Mouse (Mus musculus) stomach, embryonic 16.5 days (tissue): ENCODE measurements around the gene Ube2e2. TPM values are rescaled to one million over a fixed set of nuclear protein-coding genes. Genes with fewer than 3 reads are reported as not detected.

ENCODE experiments used
- ATAC-seq: fragments of 200-750 bp; cut with Nextera tagmentation; 2 replicates; pipeline ENCODE4 v1.8.0; 2017; ENCODE audit warnings: moderate number of reproducible peaks, moderate TSS enrichment; ENCODE audit not compliant: insufficient read depth, low FRiP score
- H3K27ac ChIP-seq: fragments of 300-500 bp; sonication (generic); 2 replicates; pipeline ENCODE4 v1.5.1; 2014; ENCODE audit warnings: low read length
- H3K27me3 ChIP-seq: fragments of 300-500 bp; sonication (generic); 2 replicates; pipeline ENCODE4 v1.6.1; 2014; ENCODE audit warnings: low read length, control low read depth, mixed read lengths; ENCODE audit not compliant: control insufficient read depth, insufficient read depth
- H3K36me3 ChIP-seq: fragments of 300-500 bp; sonication (generic); 2 replicates; pipeline ENCODE4 v1.6.1; 2014; ENCODE audit warnings: low read length; ENCODE audit not compliant: control insufficient read depth, insufficient read depth
- H3K4me1 ChIP-seq: fragments of 300-500 bp; sonication (generic); 2 replicates; pipeline ENCODE4 v1.6.1; 2014; ENCODE audit warnings: low read length, control low read depth, mixed read lengths; ENCODE audit not compliant: control insufficient read depth, insufficient read depth
- H3K4me2 ChIP-seq: fragments of 300-500 bp; sonication (generic); 2 replicates; pipeline ENCODE4 v1.6.1; 2014; ENCODE audit warnings: low read depth, low read length, mixed read lengths
- H3K4me3 ChIP-seq: fragments of 300-500 bp; sonication (generic); replicated peaks from 2 replicates; pipeline ENCODE4 v1.5.1; 2014; ENCODE audit warnings: mild to moderate bottlenecking, low read length
- H3K9ac ChIP-seq: fragments of 300-500 bp; sonication (generic); 2 replicates; pipeline ENCODE4 v1.6.1; 2014; ENCODE audit warnings: low read length
- H3K9me3 ChIP-seq: fragments of 300-500 bp; sonication (generic); replicated peaks from 2 replicates; pipeline ENCODE4 v1.6.1; 2016; ENCODE audit warnings: low read length, control low read depth; ENCODE audit not compliant: control insufficient read depth
- WGBS: fragments of 180-500 bp; shearing (Covaris S2); extraction: QIAGEN DNeasy Blood & Tissue Kit; methylation state at CpG from one replicate; pipeline ENCODE4 v1.1.7; 2014; 5-methylcytosine and 5-hydroxymethylcytosine counted together
- polyA plus RNA-seq: library from polyadenylated mRNA; unstranded; fragments of >200 nt; fragmentation: Nextera tagmentation; extraction: Ambion mirVana; gene quantifications from 2 replicates; pipeline ENCODE4 v1.2.1, GENCODE M21; 2015

Ube2e2 gene
- polyA plus RNA-seq, 1 experiment from 2014 or later, result 56.1 TPM

DNA sequence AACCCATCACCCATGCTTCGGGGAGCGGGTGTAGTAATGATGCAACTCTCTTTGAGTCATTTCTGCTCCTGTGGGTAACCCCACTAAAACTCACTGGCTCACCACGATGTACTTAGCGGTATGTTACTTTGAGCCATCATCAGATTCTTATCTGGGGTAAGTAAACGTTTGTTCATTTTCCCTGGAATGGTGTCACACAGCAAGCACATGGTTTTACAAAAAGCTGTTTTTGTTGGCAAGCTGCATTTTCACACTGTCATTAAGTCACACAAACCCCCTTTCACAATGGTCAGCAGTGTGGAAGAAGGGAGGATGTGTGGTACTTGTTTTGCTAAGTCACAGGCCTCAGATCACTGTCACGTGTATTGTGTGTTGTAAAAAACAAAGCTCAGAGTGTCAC is 73.4 kb downstream of the Ube2e2 start:
- H3K27ac ChIP-seq, result no peak overlapping the region
- H3K4me1 ChIP-seq, result no peaks in the 10 kb centered on the region
- no peak overlapping the region for H3K4me2 ChIP-seq
- H3K9ac ChIP-seq, result no peak overlapping the region
- H3K9me3 ChIP-seq, result no peaks in the 10 kb centered on the region
- no peak for ATAC-seq
- H3K27me3 ChIP-seq, result no peaks in the 10 kb centered on the region
- H3K4me3 ChIP-seq, result no peak overlapping the region
- no peaks in the 10 kb centered on the region for H3K36me3 ChIP-seq
- WGBS, result 62% methylated on average over 6 of the region's 6 CpGs

DNA sequence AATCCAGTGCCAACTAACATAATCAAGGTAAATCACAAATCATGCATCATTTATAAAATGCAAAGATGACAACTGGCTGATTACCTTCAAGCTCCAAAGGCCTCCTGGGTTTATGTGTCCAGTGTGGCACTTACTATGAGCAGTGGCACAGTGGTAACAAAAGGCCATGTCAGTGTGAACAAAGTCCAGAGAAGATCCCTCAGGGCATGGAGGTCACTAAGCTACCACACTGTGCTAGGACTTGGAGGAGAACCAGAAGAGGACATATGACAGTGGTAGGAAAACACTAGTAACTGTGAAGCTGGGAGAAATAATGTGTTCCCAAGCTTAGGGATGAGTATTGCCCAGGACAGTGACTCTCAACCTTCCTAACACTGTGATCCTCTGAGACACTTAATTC is 97.2 kb downstream of the Ube2e2 start:
- no peak overlapping the region for H3K27ac ChIP-seq
- no peak overlapping the region for H3K9ac ChIP-seq
- no peaks in the 10 kb centered on the region for H3K4me1 ChIP-seq
- H3K4me2 ChIP-seq, result no peak overlapping the region
- no peaks in the 10 kb centered on the region for H3K9me3 ChIP-seq
- no peaks in the 10 kb centered on the region for H3K36me3 ChIP-seq
- no peak for ATAC-seq
- no peaks in the 10 kb centered on the region for H3K27me3 ChIP-seq
- no peak overlapping the region for H3K4me3 ChIP-seq

DNA sequence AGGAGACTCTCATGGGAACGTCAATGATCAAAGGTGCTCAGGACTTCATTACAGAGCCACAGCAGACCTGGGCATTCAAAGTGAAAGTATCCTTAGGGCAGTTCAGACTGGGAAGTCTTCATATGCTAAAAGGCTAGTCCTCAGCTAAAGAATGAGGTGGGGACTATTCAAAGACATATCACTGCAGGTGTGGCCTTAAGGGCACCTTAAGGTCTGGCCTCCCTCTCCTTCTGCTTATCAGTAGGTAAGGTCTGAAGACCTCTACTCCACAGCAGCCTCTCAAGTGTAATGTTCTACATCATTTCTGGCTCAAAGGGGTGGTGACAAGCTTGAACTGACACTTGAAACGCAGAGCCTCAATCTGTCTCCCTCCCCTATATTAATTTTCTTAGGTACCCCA is 98.3 kb downstream of the Ube2e2 start:
- WGBS, result 70% methylated on average over 2 of the region's 2 CpGs
- no peak overlapping the region for H3K4me3 ChIP-seq
- no peaks in the 10 kb centered on the region for H3K36me3 ChIP-seq
- ATAC-seq, result no peak
- H3K27ac ChIP-seq, result no peak overlapping the region
- no peaks in the 10 kb centered on the region for H3K4me1 ChIP-seq
- H3K9ac ChIP-seq, result no peak overlapping the region
- H3K9me3 ChIP-seq, result no peaks in the 10 kb centered on the region
- H3K4me2 ChIP-seq, result no peak overlapping the region
- no peaks in the 10 kb centered on the region for H3K27me3 ChIP-seq

DNA sequence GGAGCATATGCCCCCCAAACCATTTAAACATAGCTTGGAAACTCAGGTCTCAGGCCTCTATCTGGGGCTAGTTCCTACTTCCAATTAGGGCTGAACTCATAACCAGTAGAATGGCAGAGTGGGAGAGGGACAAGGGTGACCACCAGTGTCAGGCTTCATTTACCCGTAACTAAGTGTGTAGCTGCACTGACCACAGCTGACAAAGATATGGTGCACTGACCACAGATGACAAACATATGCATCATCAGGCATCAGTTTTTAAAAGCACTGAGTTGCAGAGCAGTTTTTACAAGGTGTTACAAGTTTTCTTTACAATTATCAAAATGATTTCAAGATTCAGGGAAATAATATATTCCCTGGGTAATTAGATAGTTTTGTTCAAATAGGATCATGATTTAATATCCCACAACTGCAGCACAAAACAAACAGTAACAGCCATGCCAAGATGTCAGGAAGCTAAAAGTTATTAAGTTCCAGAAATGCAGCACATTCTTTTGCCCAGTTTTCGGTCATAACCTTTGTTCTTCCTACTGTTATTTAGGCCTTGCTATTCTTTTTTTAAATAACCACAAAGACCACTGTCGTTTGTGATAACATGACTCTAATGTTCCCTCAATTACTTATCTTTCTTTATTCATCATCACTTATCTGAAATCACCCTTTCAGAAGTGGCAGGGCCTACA is 114.9 kb downstream of the Ube2e2 start:
- no peaks in the 10 kb centered on the region for H3K27me3 ChIP-seq
- no peaks in the 10 kb centered on the region for H3K9me3 ChIP-seq
- no peak overlapping the region for H3K27ac ChIP-seq
- no peaks in the 10 kb centered on the region for H3K4me1 ChIP-seq
- H3K4me3 ChIP-seq, result no peak overlapping the region
- WGBS, result 64% methylated on average over 3 of the region's 3 CpGs
- H3K36me3 ChIP-seq, result no peaks in the 10 kb centered on the region
- no peak overlapping the region for H3K4me2 ChIP-seq
- H3K9ac ChIP-seq, result no peak overlapping the region
- no peak for ATAC-seq

DNA sequence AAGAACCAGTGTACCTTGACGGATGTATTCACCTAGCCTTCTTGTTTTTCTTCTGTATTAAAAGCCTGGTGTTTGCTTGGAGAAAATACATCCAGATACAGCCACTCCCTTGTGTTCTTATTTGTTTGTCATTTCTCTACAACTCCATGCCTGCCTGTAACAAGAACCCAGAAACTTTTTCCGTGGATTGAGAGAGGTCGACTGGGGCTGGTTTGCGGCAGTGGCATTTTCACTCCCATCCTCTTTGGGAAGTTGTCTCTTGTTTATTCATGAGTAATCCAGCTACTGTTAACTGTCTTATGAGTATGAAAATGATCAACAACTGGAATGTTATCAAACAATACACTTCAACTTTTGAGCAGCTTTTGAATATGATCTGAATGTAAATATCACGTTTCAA is 115.8 kb downstream of the Ube2e2 start:
- no peak overlapping the region for H3K4me3 ChIP-seq
- H3K36me3 ChIP-seq, result no peaks in the 10 kb centered on the region
- no peaks in the 10 kb centered on the region for H3K27me3 ChIP-seq
- no peak overlapping the region for H3K4me2 ChIP-seq
- H3K4me1 ChIP-seq, result no peaks in the 10 kb centered on the region
- H3K27ac ChIP-seq, result no peak overlapping the region
- no peak overlapping the region for H3K9ac ChIP-seq
- ATAC-seq, result no peak
- no peaks in the 10 kb centered on the region for H3K9me3 ChIP-seq
- 83% methylated on average over 5 of the region's 5 CpGs for WGBS

DNA sequence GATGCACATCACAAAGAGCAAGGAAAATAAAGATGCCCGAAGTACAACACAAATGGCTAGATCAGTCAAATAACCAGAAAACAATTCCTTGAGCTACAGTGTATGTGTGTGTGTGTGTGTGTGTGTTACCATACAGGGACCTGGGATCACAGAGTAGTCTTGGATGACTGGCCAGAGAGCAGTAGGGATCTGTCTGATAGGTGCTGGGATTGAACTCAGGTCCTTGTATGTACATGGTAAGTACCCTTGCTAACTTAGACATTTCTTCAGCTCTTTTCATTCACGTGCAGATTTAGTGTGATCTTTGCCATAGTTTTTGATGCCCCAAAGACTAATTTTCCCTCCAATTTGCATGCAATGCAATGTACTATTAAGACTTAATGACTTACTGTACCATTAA is 117.9 kb downstream of the Ube2e2 start:
- Histone ChIP-seq H3K27me3 (no peaks in the 10 kb centered on the region), H3K36me3 (no peaks in the 10 kb centered on the region), H3K27ac (no peak overlapping the region), H3K9ac (no peak overlapping the region), H3K4me1 (no peaks in the 10 kb centered on the region), H3K4me3 (no peak overlapping the region), H3K4me2 (no peak overlapping the region), H3K9me3 (no peaks in the 10 kb centered on the region)
- 91% methylated on average over 2 of the region's 2 CpGs for WGBS
- no peak for ATAC-seq

DNA sequence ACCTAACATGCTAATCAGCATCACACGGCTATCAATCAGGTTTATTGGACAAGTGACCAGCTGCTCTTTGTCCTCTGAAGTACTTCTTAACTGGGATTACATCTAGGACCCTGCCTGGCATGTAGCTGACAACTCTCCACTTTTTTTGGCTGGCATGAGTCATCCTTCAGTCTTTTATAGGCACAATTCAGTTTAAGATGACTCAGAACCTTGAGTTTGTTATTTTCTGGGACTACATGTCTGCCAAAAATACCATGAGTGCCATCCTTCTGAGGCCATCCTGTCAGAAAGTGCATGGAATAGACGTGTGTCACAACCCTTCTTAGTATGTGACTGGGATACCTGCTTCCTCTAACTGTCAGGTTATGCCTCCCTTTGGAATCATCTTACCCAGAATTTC is 120.3 kb downstream of the Ube2e2 start:
- H3K9ac ChIP-seq, result no peak overlapping the region
- ATAC-seq, result no peak

DNA sequence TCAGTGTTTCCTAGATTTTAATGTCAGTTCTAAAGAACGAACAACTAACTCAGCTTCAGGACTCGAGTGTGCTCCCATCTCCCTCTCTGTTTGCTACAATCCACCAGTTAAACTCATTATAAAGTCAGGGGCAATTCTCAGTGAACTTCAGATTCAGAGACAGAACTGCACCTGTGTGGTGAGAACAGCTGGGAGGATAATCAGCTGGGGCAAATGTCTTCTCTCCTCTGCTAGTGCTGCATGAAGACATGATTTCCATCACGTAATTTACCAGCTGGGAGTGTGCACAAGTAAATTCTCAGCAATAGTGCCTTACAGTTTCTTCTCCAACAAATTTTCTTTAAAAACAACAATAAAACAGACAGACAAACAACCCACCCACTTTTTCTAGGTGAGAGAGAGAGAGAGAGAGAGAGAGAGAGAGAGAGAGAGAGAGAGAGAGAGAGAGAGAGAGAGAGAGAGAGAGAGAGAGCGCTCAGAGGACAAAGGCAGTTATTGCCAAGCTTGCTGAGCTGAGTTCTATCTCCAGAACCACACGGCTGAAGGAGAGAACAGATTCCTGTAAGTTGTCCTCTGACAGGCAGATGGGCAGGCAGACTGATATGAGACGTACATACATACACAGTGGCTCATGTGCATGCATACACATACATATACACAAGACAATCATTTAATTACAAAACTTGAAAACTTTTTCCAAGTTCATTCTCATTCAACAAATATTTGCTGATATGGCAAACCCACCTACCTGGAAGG is 134.3 kb downstream of the Ube2e2 start:
- Histone ChIP-seq H3K27ac (no peak overlapping the region), H3K4me1 (peaks cover 3% of the 10 kb centered on the region; the same call in 1 of the 2 replicates), H3K27me3 (no peaks in the 10 kb centered on the region), H3K4me2 (no peak overlapping the region), H3K36me3 (no peaks in the 10 kb centered on the region), H3K9ac (no peak overlapping the region), H3K9me3 (no peaks in the 10 kb centered on the region), H3K4me3 (no peak overlapping the region)
- 50% methylated on average over 6 of the region's 6 CpGs for WGBS
- no peak for ATAC-seq

More for the DNA sequence above, 120.3 kb downstream of the Ube2e2 start:
- Histone ChIP-seq H3K9me3 (no peaks in the 10 kb centered on the region), H3K27ac (no peak overlapping the region), H3K36me3 (no peaks in the 10 kb centered on the region), H3K4me2 (no peak overlapping the region), H3K27me3 (no peaks in the 10 kb centered on the region), H3K4me1 (no peaks in the 10 kb centered on the region), H3K4me3 (no peak overlapping the region)
- WGBS, result 44% methylated on average over 2 of the region's 2 CpGs

DNA sequence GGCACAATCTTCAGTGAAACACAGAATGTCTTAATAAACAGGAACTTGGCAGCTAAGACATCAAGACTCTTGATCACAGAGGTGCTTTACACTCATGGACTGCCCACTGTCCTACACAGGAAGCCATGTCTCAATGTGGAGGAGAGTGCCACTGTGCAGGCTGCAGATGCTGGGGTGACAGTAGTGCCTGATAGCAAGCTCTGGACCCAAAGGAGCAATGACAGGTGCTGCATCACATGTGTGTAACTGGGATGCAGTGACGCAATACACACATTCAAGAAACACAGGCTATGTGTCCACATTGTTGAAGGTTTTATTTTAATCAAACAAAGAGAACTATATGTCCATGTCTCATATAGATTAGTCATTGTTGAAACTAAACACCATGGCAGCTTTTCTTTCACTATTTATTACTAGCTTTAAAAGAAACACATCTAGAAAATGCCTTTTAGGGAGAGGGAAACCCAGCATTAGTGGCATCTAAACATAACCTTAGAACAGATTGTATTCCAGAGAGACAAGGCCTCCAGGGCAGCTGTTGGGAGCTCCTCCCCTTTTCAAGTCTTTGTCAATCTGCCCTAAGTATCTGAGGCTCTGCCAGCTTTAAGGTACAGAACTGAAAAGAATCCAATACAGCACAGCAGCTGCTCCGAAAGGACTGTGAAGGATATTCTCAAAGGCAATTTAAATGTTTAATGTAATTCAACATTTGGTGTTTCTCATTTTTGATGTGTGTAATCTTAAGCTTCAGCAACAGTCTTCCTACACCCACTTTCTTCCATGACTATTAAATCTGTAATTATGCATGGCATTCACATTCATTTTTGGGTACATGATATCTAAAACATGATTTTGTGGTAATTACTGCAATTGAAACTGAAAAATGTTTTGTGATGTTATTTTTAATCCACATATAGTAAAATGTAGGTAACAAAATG is 135.2 kb downstream of the Ube2e2 start:
- no peak for ATAC-seq

More for the DNA sequence above, 135.2 kb downstream of the Ube2e2 start:
- Histone ChIP-seq H3K4me3 (no peak overlapping the region), H3K36me3 (no peaks in the 10 kb centered on the region), H3K9ac (no peak overlapping the region), H3K4me2 (no peak overlapping the region), H3K27me3 (no peaks in the 10 kb centered on the region), H3K4me1 (peaks cover 3% of the 10 kb centered on the region; the same call in 1 of the 2 replicates), H3K9me3 (no peaks in the 10 kb centered on the region), H3K27ac (no peak overlapping the region)
- WGBS, result 56% methylated on average over 2 of the region's 2 CpGs
